Mouse (Mus musculus): ENCODE measurements around the gene Mapk6.
A peak's percentile ranks its signal among the peaks of the same experiment; 100 is the strongest.
"Not testable (repeated sequence)": the region's sequence is repeated elsewhere in the genome, so short reads cannot be mapped to it uniquely, and the experiment has no call there.

Mapk6 gene

GRCm38 (mm10) chr9:75409852-75410378 is at the start of gene Mapk6:
Mapk6 (minus strand) TSS chr9:75410005.
- peak; percentile 95 to 99 for DNase-seq (ENCODE audit: low spot score in 2 of 2)

- DNase-seq (ENCODE audit: low spot score in 2 of 2) = no peak
These were observed 45.9 kb upstream of the Mapk6 start for GRCm38 (mm10) chr9:75455684-75456083.

- DNase-seq (ENCODE audit: low spot score in 2 of 2) = no peak
These were observed 44.2 kb upstream of the Mapk6 start for GRCm38 (mm10) chr9:75453994-75454393.

GRCm38 (mm10) chr9:75448021-75448420 is 38.2 kb upstream of the Mapk6 start:
- DNase-seq (ENCODE audit: low spot score in 2 of 2) = no peak

GRCm38 (mm10) chr9:75446574-75446973 is 36.8 kb upstream of the Mapk6 start:
- not testable (repeated sequence) for DNase-seq (ENCODE audit: low spot score in 2 of 2)

DNA sequence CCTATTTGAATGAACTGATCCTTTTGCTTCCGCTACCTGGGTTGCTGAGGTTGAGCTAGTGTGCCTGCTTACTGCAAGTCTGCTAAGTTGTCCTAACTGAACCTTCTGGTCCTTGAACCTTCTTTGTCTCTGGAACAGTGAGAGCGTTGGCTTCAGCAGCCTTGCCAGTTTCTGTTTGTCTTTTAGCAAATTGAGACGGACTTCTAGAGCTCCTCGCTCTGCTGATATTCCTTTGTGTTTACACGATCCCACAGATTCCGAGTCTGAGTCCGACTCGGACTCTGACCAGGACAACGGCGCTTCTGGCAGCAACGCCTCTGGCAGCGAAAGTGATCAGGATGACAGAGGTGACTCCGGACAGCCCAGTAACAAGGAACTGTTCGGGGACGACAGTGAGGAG is 35.2 kb upstream of the Mapk6 start:
- no peak for DNase-seq (ENCODE audit: low spot score in 2 of 2)

DNA sequence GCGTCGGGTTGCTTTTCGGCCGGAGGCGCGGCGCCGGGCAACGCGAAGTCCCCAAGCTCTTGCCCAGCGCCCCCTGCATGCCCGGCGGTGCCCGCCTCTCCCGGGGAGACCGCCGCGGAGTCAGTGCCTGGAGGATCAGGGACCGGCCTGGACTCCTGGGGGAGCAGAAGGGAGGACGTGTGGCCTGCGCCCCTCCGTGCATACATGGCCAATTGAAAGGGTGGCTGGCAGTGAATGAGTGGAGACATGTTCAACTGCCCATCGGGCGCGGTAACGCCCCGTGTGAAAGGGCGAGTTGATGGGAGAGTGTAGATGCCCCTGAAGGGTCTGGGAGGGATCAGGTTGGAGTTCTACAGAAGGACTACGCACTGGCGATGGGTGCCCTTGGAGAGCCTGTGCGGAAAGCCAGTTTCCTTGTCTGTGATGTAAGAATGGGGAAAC is 31.9 kb upstream of the Mapk6 start:
- peak; percentile 10 to 70 for DNase-seq (ENCODE audit: low spot score in 2 of 2)

GRCm38 (mm10) chr9:75440796-75441666 is 31.2 kb upstream of the Mapk6 start, which contains the start of gene Leo1:
Leo1 (plus strand) TSS chr9:75441524.
- peak; percentile 82 to 83 for DNase-seq (ENCODE audit: low spot score in 2 of 2)

DNA sequence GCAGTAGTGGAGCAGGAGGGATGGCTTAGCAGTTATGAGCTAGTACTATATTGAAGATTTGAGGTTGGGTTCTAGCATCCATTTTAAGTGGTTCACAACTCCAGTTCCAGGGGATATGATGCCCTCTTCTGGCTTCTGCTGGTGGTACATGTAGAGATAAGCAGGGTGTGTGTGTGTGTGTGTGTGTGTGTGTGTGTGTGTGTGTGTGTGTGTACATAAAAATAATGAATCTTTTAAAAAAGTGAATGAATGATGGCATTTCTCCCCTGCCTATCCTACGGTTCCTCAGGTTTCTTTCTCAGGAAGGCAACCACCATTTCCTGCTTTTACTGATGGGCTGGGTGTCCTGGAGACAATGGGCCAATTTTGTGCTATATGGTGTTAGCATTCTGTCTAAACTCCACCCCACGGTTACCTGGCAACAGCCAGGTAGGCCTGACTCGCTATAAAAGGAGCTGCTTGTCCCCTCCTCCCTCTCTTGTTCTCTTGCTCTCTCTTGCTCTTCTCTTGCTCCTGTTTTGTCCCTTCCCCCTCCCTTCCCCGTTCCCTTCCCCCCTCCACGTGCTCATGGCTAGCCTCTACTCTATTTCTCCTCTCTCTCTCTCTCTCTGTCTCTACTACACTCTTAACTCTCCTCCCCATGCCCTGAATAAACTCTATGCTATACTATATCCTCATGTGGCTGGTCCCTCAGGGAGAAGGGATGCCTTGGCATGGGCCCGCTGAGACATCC is 28.0 kb upstream of the Mapk6 start:
- peak; percentile 55 to 69 for DNase-seq (ENCODE audit: low spot score in 2 of 2)

DNA sequence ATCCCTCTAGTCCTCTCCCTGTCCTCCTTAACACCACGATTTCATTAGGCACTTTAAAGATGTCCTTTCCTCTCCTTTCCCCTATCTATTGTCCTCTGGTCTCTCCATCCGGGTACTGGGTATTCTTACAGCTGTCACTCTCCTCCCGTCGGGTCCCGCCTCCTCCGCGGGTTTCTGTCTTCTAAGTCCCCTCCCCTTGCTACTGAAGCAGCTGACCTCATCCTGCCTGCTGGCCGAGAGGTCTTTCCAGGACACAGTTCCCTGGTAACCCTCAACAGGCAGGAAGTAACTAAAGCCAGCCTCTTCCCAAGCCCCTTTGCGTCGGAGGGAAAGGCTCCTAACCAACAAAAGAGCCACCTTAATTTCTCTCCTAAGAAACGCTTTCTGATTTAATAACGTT is 26.1 kb upstream of the Mapk6 start:
- peak; percentile 45 to 55 for DNase-seq (ENCODE audit: low spot score in 2 of 2)

DNA sequence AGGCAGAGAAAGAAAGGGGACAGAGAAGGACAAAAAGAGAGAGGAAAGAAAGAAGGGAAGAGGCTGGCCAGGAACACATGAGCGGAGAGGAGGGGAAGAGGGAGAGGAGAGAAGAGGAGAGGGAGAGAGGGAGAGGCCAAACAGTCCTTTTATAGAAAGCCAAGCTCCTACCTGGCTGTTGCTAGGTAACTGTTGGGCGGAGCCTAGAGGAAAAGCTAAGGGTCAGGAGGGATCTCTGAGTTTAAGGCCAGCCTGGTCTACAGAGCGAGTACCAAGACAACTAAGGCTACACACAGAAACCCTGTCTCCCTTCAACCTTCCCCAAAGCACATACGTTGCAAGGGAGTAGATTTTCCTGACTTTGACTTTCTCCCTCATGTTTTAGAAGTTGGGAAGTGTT is 25.5 kb upstream of the Mapk6 start:
- DNase-seq (ENCODE audit: low spot score in 2 of 2) = no peak

DNA sequence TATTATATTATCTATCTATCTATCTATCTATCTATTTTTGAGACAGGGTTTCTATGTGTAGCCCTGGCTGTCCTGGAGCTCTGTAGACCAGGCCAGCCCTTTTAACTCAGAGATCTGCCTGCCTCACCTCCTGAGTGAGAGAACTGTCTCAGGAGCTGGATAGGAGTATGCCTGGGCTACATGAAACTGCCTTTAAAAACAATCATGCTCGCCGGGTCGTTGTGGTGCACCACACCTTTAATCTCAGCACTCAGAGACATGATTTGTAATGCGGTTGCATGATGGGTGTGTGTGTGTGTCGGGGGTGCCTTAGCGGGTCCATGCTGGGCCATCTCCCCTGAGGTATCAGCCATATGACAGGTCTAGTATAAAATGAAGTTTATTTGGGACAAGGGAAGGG is 25.1 kb upstream of the Mapk6 start:
- DNase-seq (ENCODE audit: low spot score in 2 of 2) = no peak

DNA sequence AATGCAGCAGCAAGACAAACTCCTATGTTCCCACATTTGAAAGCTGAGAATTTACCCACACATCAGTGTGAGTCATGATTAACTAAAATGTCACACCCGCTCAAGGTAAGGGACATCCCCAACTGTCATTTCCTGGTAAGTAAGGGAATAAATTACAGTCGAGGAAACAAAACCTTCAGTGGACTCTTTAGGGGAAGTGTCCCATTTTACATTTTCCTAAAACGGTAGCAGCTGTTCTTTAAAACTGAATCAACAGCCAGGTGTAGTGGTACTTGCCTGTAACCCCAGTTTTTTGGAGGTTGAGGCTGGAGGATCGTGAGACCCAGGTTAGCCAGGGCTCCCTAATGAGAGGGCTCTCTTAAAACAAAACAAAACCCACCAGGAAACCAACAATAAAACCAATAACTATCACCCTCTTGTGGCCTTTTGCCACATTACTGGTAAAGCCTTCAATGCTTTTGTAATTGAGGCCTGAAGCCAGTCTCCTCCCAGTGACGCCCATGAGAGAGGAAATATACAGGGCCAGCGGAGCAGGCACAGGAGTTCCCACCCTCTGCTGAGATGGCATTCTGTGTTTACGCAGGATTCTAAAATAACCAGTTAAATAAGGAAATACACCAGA is 24.5 kb upstream of the Mapk6 start:
- peak; percentile 52 to 64 for DNase-seq (ENCODE audit: low spot score in 2 of 2)

DNA sequence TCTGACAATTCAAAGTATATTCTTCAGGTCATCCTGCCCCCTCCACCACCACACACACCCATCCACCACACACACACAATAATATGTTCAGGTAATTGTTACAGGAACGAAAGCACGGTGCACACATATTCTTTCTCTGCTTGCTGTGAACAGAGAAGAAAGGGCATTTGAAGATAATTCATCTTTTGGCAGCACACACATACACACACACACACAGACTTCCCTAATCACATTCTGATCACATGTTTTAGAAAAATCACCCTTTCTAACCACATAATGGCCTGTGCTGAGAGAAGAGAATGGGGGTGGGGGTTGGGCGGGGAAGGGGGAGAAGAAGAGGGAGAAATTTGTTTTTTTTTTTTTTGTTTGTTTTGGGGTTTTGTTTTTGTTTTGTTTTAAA is 22.9 kb upstream of the Mapk6 start:
- no peak for DNase-seq (ENCODE audit: low spot score in 2 of 2)

DNA sequence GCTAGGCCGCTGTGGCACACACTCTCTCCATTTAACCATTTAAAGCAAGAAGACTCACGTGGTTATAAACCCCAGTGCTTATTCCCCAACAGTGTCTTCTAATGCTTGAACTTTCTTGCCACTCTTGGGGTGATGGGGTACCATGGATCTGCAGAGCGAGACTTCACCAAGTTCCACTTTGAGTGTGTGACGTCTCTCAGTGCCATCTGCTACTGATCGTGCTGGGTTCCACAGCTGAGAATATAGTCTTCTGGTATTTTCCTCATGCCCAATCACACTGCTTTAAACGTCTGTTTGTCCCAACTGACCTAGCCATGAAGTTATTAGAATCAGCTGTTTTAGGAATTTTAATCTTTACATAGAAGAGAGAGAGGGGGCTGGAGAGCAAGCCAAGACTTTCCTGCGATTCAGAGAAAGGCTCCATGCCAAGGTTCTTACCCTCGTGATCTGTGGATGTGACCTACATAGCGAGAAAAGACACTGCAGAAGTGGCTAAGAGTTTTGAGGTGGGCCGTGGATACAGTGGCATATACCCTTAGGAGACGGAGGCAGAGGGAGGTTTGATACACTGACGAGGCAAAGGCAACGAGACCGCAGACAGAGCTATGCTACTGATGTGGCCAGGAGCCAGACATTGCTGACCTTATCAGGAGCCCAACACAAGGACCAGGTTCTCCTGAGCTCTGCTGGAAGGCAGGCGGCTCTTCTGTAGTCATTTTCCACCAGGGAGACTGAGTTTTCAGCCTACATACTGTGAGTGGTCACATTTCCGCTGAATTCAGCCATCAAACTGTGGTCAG is 21.2 kb upstream of the Mapk6 start:
- DNase-seq (ENCODE audit: low spot score in 2 of 2) = no peak

DNA sequence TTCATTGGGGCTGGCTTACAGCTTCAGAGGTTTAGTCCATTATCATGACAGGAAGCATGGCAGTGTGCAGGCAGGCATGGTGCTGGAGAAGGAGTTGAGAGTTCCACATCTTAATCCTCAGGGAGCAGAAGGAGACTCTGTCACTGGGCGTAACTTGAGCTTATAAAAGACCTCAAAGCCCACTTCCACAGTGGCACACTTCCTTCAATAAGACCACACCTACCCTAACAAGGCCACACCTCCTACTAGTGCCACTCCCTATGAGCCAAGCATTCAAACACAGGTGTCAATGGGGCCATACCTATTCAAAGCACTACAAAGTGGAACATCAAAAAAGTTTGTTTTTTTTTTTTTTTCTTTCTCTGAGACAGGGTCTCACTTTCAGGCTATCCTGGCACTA is 19.9 kb upstream of the Mapk6 start:
- DNase-seq (ENCODE audit: low spot score in 2 of 2) = no peak

GRCm38 (mm10) chr9:75429040-75429439 is 19.2 kb upstream of the Mapk6 start:
- no peak for DNase-seq (ENCODE audit: low spot score in 2 of 2)

DNA sequence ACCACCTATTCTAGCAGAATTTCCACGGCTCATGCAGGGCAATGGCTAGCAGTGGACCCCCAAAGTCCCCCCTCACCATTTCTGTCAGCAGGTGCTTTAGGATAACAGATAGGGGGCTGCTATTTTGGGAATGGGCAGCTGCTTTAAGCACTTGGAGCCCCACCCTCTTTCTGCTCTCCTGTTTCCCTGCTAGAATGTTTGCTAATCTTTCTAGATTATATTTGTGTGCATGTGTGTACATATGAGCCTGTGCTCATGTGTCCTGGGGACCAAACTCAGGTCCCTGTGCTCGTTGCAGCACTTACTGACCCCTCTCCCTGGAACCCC is 18.4 kb upstream of the Mapk6 start:
- DNase-seq (ENCODE audit: low spot score in 2 of 2) = no peak

- DNase-seq (ENCODE audit: low spot score in 2 of 2) = no peak
These were observed 17.8 kb upstream of the Mapk6 start for GRCm38 (mm10) chr9:75427366-75428273.

GRCm38 (mm10) chr9:75425796-75426391 is 16.1 kb upstream of the Mapk6 start:
- no peak for DNase-seq (ENCODE audit: low spot score in 2 of 2)
